Mouse (Mus musculus): ENCODE data around the gene Slc22a8. TPM values are rescaled to one million over a fixed set of nuclear protein-coding genes. Genes with fewer than 3 reads are reported as not detected.

The Slc22a8 gene
- total and polyA plus RNA-seq, 2 experiments from 2014 or later: 12.9 to 20.3 TPM

DNA sequence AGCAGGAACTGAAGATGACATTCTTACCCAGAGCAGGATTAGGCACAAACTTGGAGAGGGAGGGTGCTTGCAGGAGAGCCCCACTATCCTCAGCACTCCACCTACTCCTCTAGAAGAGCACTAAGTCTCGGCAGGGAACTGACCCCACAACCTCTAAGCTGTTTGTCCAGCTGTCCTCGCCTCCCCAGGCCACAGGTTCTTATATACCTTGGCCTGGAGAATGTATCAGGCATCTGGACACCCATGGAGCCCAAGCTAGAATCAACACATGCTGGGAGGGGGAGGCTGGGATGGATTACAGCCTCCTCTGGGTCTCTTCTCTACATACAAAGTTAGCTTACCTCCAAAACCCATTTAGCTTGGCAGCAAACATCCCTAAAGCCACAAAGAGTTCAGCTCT is 23.3 kb downstream of the Slc22a8 start:
- TF ChIP-seq CTCF (IDR thresholded peaks at IDR 0.05): no peak
- Histone ChIP-seq H3K9me3 (ENCODE audit: low read length) (no peaks in the 10 kb centered on the region), H3K36me3 (ENCODE audit: insufficient read depth, low read length) (no peaks in the 10 kb centered on the region), H3K4me3 (ENCODE audit: low read depth, low read length) (no peak overlapping the region), H3K9ac (replicated peaks; ENCODE audit: low read length, poor library complexity, severe bottlenecking) (no peak overlapping the region), H3K4me1 (ENCODE audit: insufficient read depth, low read length) (no peaks in the 10 kb centered on the region), H3K4me2 (ENCODE audit: low read depth, low read length, poor library complexity, severe bottlenecking) (no peak overlapping the region), H3K27ac (ENCODE audit: low read depth, low read length) (no peak overlapping the region), H3K27me3 (ENCODE audit: insufficient read depth, low read length) (no peaks in the 10 kb centered on the region)
- ATAC-seq (ENCODE audit: low FRiP score): no peak
- WGBS: 56% methylated on average over 2 of the region's 2 CpGs
- peak; percentile 3 for DNase-seq (ENCODE audit: low spot score)

DNA sequence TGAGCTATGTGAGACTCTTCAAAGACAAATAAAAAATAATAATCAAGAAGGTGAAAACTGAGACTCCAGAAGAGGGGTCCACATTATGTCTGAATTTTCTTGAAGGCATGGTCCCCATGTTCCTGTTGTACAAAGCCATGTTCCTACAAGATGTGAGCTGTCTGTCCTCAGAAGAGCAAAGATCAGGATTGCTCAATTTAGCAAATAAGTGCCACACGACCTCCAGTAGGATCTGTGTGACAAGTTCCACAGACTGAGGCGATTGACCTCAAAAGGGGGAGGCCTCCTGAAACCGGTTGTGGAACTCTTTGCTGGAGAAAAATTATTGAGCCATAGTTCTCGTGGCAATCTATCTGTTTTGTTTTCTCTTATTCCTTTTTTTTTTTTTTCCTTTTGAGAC is 25.3 kb downstream of the Slc22a8 start:
- H3K9me3 ChIP-seq (ENCODE audit: low read length): no peaks in the 10 kb centered on the region
- no peak overlapping the region for H3K27ac ChIP-seq (ENCODE audit: low read depth, low read length)
- no peak overlapping the region for H3K4me2 ChIP-seq (ENCODE audit: low read depth, low read length, poor library complexity, severe bottlenecking)
- DNase-seq (ENCODE audit: low spot score) (no peak), ATAC-seq (ENCODE audit: low FRiP score) (no peak)
- 73% methylated on average over 4 of the region's 4 CpGs for WGBS
- no peaks in the 10 kb centered on the region for H3K4me1 ChIP-seq (ENCODE audit: insufficient read depth, low read length)
- no peak overlapping the region for H3K9ac ChIP-seq (replicated peaks; ENCODE audit: low read length, poor library complexity, severe bottlenecking)
- no peaks in the 10 kb centered on the region for H3K27me3 ChIP-seq (ENCODE audit: insufficient read depth, low read length)
- H3K4me3 ChIP-seq (ENCODE audit: low read depth, low read length): no peak overlapping the region
- H3K36me3 ChIP-seq (ENCODE audit: insufficient read depth, low read length): no peaks in the 10 kb centered on the region
- no peak for TF ChIP-seq CTCF (IDR thresholded peaks at IDR 0.05)

- no peaks in the 10 kb centered on the region for H3K4me1 ChIP-seq (ENCODE audit: insufficient read depth, low read length)
- no peak for TF ChIP-seq CTCF (IDR thresholded peaks at IDR 0.05)
- ATAC-seq (ENCODE audit: low FRiP score): no peak
- no peak within 1 kb of the TSS for H3K27ac ChIP-seq (ENCODE audit: low read depth, low read length)
- H3K4me3 ChIP-seq (ENCODE audit: low read depth, low read length): no peak within 1 kb of the TSS
- no peaks in the 10 kb centered on the region for H3K36me3 ChIP-seq (ENCODE audit: insufficient read depth, low read length)
- WGBS: 9% methylated on average over 7 of the region's 7 CpGs
- no peak within 1 kb of the TSS for H3K9ac ChIP-seq (replicated peaks; ENCODE audit: low read length, poor library complexity, severe bottlenecking)
- DNase-seq (ENCODE audit: low spot score): no peak
- no peaks in the 10 kb centered on the region for H3K9me3 ChIP-seq (ENCODE audit: low read length)
- no peak within 1 kb of the TSS for H3K4me2 ChIP-seq (ENCODE audit: low read depth, low read length, poor library complexity, severe bottlenecking)
- H3K27me3 ChIP-seq (ENCODE audit: insufficient read depth, low read length): no peaks in the 10 kb centered on the region
These were observed 26.9 kb downstream of the Slc22a8 start, which contains the start of gene Slc22a6 for GRCm38 (mm10) chr19:8617904-8618303. Gene Slc22a6 (plus strand): TSS chr19:8618039.

DNA sequence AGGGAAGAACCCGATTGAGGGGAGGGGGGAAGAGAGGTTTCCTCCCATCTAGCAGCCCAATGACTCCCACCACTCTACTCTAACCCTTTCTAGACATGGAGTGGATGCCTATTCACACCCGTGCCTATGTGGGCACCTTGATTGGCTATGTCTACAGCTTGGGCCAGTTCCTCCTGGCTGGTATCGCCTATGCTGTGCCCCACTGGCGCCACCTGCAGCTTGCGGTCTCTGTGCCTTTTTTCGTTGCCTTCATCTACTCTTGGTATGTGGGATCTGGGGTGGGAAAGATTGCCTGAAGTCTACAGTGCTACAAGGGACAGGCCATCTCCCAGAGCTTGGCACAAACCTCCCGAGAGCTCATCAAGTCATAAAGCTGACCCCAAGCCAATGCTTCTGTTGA is 30.0 kb downstream of the Slc22a8 start:
- DNase-seq (ENCODE audit: low spot score) (no peak), ATAC-seq (ENCODE audit: low FRiP score) (no peak)
- H3K4me3 ChIP-seq (ENCODE audit: low read depth, low read length): no peak overlapping the region
- no peaks in the 10 kb centered on the region for H3K4me1 ChIP-seq (ENCODE audit: insufficient read depth, low read length)
- no peak for TF ChIP-seq CTCF (IDR thresholded peaks at IDR 0.05)
- WGBS: 95% methylated on average over 6 of the region's 7 CpGs
- no peaks in the 10 kb centered on the region for H3K27me3 ChIP-seq (ENCODE audit: insufficient read depth, low read length)
- H3K9ac ChIP-seq (replicated peaks; ENCODE audit: low read length, poor library complexity, severe bottlenecking): no peak overlapping the region
- H3K4me2 ChIP-seq (ENCODE audit: low read depth, low read length, poor library complexity, severe bottlenecking): no peak overlapping the region
- no peaks in the 10 kb centered on the region for H3K9me3 ChIP-seq (ENCODE audit: low read length)
- no peaks in the 10 kb centered on the region for H3K36me3 ChIP-seq (ENCODE audit: insufficient read depth, low read length)
- no peak overlapping the region for H3K27ac ChIP-seq (ENCODE audit: low read depth, low read length)

DNA sequence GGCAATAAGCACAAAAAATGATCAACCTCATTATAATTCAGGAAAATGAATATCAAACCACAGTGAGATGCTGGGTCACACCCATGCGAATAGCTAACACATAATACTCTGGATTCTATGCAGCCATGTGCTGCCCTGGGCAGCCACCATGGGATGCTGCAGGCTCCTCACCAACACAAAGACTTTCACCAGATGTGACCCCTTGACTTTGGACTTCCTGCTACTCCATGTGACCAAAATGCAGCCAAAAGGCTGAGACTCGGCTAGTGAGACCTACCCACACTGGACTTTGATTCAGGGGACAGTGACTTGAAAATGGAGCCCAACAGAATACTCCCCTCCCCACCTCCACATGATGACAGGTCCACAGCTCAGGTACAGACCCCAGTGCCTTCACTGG is 39.2 kb downstream of the Slc22a8 start:
- ATAC-seq (ENCODE audit: low FRiP score) (no peak), DNase-seq (ENCODE audit: low spot score) (no peak)
- Histone ChIP-seq H3K4me3 (ENCODE audit: low read depth, low read length) (no peak overlapping the region), H3K36me3 (ENCODE audit: insufficient read depth, low read length) (no peaks in the 10 kb centered on the region), H3K27me3 (ENCODE audit: insufficient read depth, low read length) (no peaks in the 10 kb centered on the region), H3K9me3 (ENCODE audit: low read length) (no peaks in the 10 kb centered on the region), H3K4me2 (ENCODE audit: low read depth, low read length, poor library complexity, severe bottlenecking) (no peak overlapping the region), H3K27ac (ENCODE audit: low read depth, low read length) (no peak overlapping the region), H3K4me1 (ENCODE audit: insufficient read depth, low read length) (no peaks in the 10 kb centered on the region), H3K9ac (replicated peaks; ENCODE audit: low read length, poor library complexity, severe bottlenecking) (no peak overlapping the region)
- WGBS: 76% methylated on average over 2 of the region's 2 CpGs
- TF ChIP-seq CTCF (IDR thresholded peaks at IDR 0.05): no peak

DNA sequence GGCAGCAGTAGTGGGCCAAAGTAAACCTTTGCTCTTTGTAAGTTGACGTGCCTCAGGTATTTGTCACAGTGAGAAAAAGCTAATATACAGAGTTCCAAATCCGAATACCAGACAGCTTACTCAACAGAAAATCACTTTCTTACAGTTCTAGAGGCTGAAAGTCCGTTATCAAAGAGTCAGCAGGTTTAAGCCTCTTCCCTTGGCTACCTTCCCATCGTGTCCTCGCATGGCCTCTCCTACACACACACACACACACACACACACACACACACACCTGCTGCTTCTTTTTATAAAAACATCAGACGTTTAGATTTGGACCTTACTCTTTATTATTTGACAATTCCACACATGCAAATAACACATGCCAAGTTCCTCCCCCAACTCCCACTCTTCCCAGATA is 39.8 kb downstream of the Slc22a8 start:
- no peak overlapping the region for H3K4me2 ChIP-seq (ENCODE audit: low read depth, low read length, poor library complexity, severe bottlenecking)
- H3K9me3 ChIP-seq (ENCODE audit: low read length): no peaks in the 10 kb centered on the region
- H3K27ac ChIP-seq (ENCODE audit: low read depth, low read length): no peak overlapping the region
- TF ChIP-seq CTCF (IDR thresholded peaks at IDR 0.05): no peak
- WGBS: 66% methylated on average over 6 of the region's 6 CpGs
- no peaks in the 10 kb centered on the region for H3K27me3 ChIP-seq (ENCODE audit: insufficient read depth, low read length)
- H3K9ac ChIP-seq (replicated peaks; ENCODE audit: low read length, poor library complexity, severe bottlenecking): no peak overlapping the region
- no peaks in the 10 kb centered on the region for H3K4me1 ChIP-seq (ENCODE audit: insufficient read depth, low read length)
- no peak overlapping the region for H3K4me3 ChIP-seq (ENCODE audit: low read depth, low read length)
- ATAC-seq (ENCODE audit: low FRiP score): no peak
- no peaks in the 10 kb centered on the region for H3K36me3 ChIP-seq (ENCODE audit: insufficient read depth, low read length)
- DNase-seq (ENCODE audit: low spot score): no peak
